Mouse (Mus musculus) bone marrow, adult 2 months (tissue): ENCODE measurements around the gene Cacnb2.

Source experiments
- CTCF ChIP-seq: fragments of 200-500 bp; IDR thresholded peaks from 2 replicates; pipeline ENCODE4 v1.5.1; 2011; ENCODE audit warnings: low read length, control low read depth; ENCODE audit not compliant: control insufficient read depth, insufficient read depth
- POLR2A ChIP-seq: fragments of 200-500 bp; IDR thresholded peaks from 2 replicates; pipeline ENCODE4 v1.6.1; 2011; ENCODE audit warnings: low read depth, mild to moderate bottlenecking, control low read depth, low read length, borderline replicate concordance; ENCODE audit not compliant: control insufficient read depth

GRCm38 (mm10) chr2:14847188-14847587 is 244.3 kb downstream of the Cacnb2 start:
- TF ChIP-seq POLR2A (no peak), CTCF (no peak)
